Mouse (Mus musculus) limb, embryonic 11.5 days (tissue): ENCODE measurements around the gene Trio. TPM values are rescaled to one million over a fixed set of nuclear protein-coding genes. Genes with fewer than 3 reads are reported as not detected.

Experiments used
- ATAC-seq: fragments of 200-750 bp; cut with Nextera tagmentation; 2 replicates; pipeline ENCODE4 v1.8.0; 2017; ENCODE audit warnings: low read depth; ENCODE audit not compliant: insufficient number of reproducible peaks, low FRiP score, low TSS enrichment
- DNase-seq: peaks from one replicate; pipeline ENCODE4 v3.0.0-alpha.2; 2015; ENCODE audit warnings: low spot score
- H3K27ac ChIP-seq: fragments of 300-500 bp; sonication (generic); replicated peaks from 2 replicates; pipeline ENCODE4 v1.5.1; 2014; ENCODE audit warnings: low read depth, mild to moderate bottlenecking, low read length
- H3K27me3 ChIP-seq: fragments of 300-500 bp; sonication (generic); 2 replicates; pipeline ENCODE4 v1.6.1; 2014; ENCODE audit warnings: mild to moderate bottlenecking, low read length, mixed read lengths; ENCODE audit not compliant: control insufficient read depth, insufficient read depth
- H3K36me3 ChIP-seq: fragments of 300-500 bp; sonication (generic); 2 replicates; pipeline ENCODE4 v1.6.1; 2014; ENCODE audit warnings: mild to moderate bottlenecking, low read length, moderate library complexity, mixed read lengths; ENCODE audit not compliant: control insufficient read depth, insufficient read depth
- H3K4me1 ChIP-seq: fragments of 300-500 bp; sonication (generic); 2 replicates; pipeline ENCODE4 v1.6.1; 2014; ENCODE audit warnings: low read length, mixed read lengths; ENCODE audit not compliant: control insufficient read depth, insufficient read depth
- H3K4me2 ChIP-seq: fragments of 300-500 bp; sonication (generic); 2 replicates; pipeline ENCODE4 v1.6.1; 2014; ENCODE audit warnings: low read depth, mild to moderate bottlenecking, moderate library complexity; ENCODE audit not compliant: severe bottlenecking
- H3K4me3 ChIP-seq: fragments of 300-500 bp; sonication (generic); 2 replicates; pipeline ENCODE4 v1.5.1; 2014; ENCODE audit warnings: low read depth, low read length
- H3K9ac ChIP-seq: fragments of 300-500 bp; sonication (generic); 2 replicates; pipeline ENCODE4 v1.6.1; 2014; ENCODE audit warnings: mild to moderate bottlenecking, low read length
- H3K9me3 ChIP-seq: fragments of 300-500 bp; sonication (generic); 2 replicates; pipeline ENCODE4 v1.6.1; 2016; ENCODE audit warnings: low read length; ENCODE audit not compliant: control insufficient read depth
- WGBS: fragments of 180-500 bp; shearing (Covaris S2); extraction: QIAGEN DNeasy Blood & Tissue Kit; methylation state at CpG from one replicate; pipeline ENCODE4 v1.1.7; 2014; 5-methylcytosine and 5-hydroxymethylcytosine counted together
- polyA plus RNA-seq: library from polyadenylated mRNA; unstranded; fragments of >200 nt; fragmentation: Nextera tagmentation; extraction: Ambion mirVana; gene quantifications from 2 replicates; pipeline ENCODE4 v1.2.1, GENCODE M21; 2014

Trio gene
- polyA plus RNA-seq, 1 experiment from 2014 or later: 64.8 TPM

- ATAC-seq: no peak
- Histone ChIP-seq H3K36me3 (peaks cover 17% of the 10 kb centered on the region), H3K9ac (no peak overlapping the region), H3K27ac (no peak overlapping the region; the same call in 1 of the 2 replicates), H3K4me1 (peaks cover 54% of the 10 kb centered on the region), H3K4me2 (no peak overlapping the region), H3K9me3 (no peaks in the 10 kb centered on the region), H3K4me3 (no peak overlapping the region), H3K27me3 (no peaks in the 10 kb centered on the region)
- DNase-seq: no peak
- WGBS: 72% methylated on average over 7 of the region's 7 CpGs
These were observed 253.5 kb downstream of the Trio start for GRCm38 (mm10) chr15:27772125-27772627.

DNA sequence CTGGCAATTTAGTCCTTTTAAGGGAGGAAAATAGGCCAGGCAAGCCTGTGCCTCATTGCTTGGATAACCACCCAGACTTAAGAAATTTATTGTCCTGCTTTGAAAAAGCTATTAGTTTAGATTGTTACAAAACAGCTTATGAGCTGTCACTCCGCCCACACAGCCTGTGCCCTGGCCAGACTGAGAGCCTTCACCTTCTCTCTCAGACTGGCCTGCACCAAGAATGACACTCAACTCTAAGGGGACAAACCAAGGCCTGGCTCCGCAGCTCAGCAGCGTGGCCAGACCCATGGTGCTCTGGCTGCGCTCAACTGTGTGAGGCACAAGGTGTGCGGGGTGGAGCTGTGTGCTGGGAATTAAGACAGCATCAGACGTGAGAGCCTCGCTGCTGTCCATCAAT, 254.1 kb downstream of the Trio start:
- DNase-seq (no peak), ATAC-seq (no peak)
- Histone ChIP-seq H3K27ac (no peak overlapping the region; the same call in 1 of the 2 replicates), H3K4me2 (no peak overlapping the region), H3K4me3 (no peak overlapping the region), H3K36me3 (peaks cover 17% of the 10 kb centered on the region), H3K9me3 (no peaks in the 10 kb centered on the region), H3K4me1 (peaks cover 48% of the 10 kb centered on the region), H3K27me3 (no peaks in the 10 kb centered on the region), H3K9ac (no peak overlapping the region)
- WGBS: 38% methylated on average over 7 of the region's 7 CpGs

GRCm38 (mm10) chr15:27770513-27771196, 255.0 kb downstream of the Trio start:
- Histone ChIP-seq H3K27me3 (no peaks in the 10 kb centered on the region), H3K9ac (no peak overlapping the region), H3K4me1 (peaks cover 43% of the 10 kb centered on the region), H3K4me3 (no peak overlapping the region), H3K27ac (peak overlapping the region; percentile 80), H3K4me2 (no peak overlapping the region), H3K9me3 (no peaks in the 10 kb centered on the region), H3K36me3 (peaks cover 20% of the 10 kb centered on the region)
- DNase-seq: no peak
- ATAC-seq: no peak
- 34% methylated on average over 12 of the region's 12 CpGs for WGBS

GRCm38 (mm10) chr15:27761416-27761815, 264.2 kb downstream of the Trio start:
- Histone ChIP-seq H3K27ac (no peak overlapping the region), H3K9ac (no peak overlapping the region), H3K4me1 (peaks cover 10% of the 10 kb centered on the region), H3K27me3 (no peaks in the 10 kb centered on the region), H3K4me2 (no peak overlapping the region), H3K4me3 (no peak overlapping the region), H3K36me3 (peaks cover 9% of the 10 kb centered on the region; the same call in 1 of the 2 replicates), H3K9me3 (no peaks in the 10 kb centered on the region)
- DNase-seq (no peak), ATAC-seq (no peak)
- WGBS: 82% methylated on average over 3 of the region's 3 CpGs

DNA sequence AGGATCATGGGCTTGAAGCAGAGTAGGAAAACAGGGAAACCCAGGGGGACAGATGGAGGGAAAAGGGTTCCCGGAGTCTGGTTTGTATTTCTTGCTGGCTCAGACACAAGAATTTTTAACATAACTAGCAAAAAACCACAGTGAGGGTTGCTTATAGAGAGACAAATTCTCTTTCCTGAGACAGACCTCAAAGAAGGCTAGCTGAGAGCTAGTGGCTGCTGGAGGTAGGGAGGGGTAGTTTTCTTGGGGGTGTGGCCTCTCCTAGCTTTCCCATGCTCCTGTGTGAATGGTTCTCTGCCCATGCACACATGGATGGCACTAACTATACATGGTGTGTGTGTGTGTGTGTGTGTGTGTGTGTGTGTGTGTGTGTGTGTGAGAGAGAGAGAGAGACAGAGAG, 265.0 kb downstream of the Trio start:
- Histone ChIP-seq H3K4me1 (peaks cover 10% of the 10 kb centered on the region), H3K9me3 (no peaks in the 10 kb centered on the region), H3K27ac (peak overlapping the region; percentile 53; the same call in 1 of the 2 replicates), H3K36me3 (peaks cover 8% of the 10 kb centered on the region; the same call in 1 of the 2 replicates), H3K4me3 (no peak overlapping the region), H3K27me3 (no peaks in the 10 kb centered on the region), H3K4me2 (no peak overlapping the region), H3K9ac (no peak overlapping the region)
- 81% methylated on average over 1 of the region's 1 CpGs for WGBS
- DNase-seq: no peak
- ATAC-seq: no peak

- H3K27me3 ChIP-seq: no peaks in the 10 kb centered on the region
- peaks cover 10% of the 10 kb centered on the region for H3K4me1 ChIP-seq
- H3K27ac ChIP-seq: peak overlapping the region; percentile 53; the same call in 1 of the 2 replicates
- peaks cover 8% of the 10 kb centered on the region; the same call in 1 of the 2 replicates for H3K36me3 ChIP-seq
- no peaks in the 10 kb centered on the region for H3K9me3 ChIP-seq
- no peak overlapping the region for H3K4me3 ChIP-seq
- H3K9ac ChIP-seq: no peak overlapping the region
- no peak overlapping the region for H3K4me2 ChIP-seq
- ATAC-seq: peak; percentile 45; the same call in 1 of the 2 replicates
- DNase-seq: peak; percentile 55
- 50% methylated on average over 5 of the region's 5 CpGs for WGBS
These were observed 265.8 kb downstream of the Trio start for GRCm38 (mm10) chr15:27759890-27760289.

- no peaks in the 10 kb centered on the region for H3K27me3 ChIP-seq
- 31% methylated on average over 6 of the region's 6 CpGs for WGBS
- H3K4me3 ChIP-seq: no peak overlapping the region
- peaks cover 10% of the 10 kb centered on the region for H3K4me1 ChIP-seq
- ATAC-seq (0 out of 2 replicates have a peak, but pooled peaks have one; percentile 37), DNase-seq (no peak)
- H3K4me2 ChIP-seq: no peak overlapping the region
- H3K27ac ChIP-seq: no peak overlapping the region
- H3K9ac ChIP-seq: no peak overlapping the region
- no peaks in the 10 kb centered on the region for H3K9me3 ChIP-seq
- peaks cover 6% of the 10 kb centered on the region; the same call in 1 of the 2 replicates for H3K36me3 ChIP-seq
These were observed 267.0 kb downstream of the Trio start for GRCm38 (mm10) chr15:27758680-27759079.

GRCm38 (mm10) chr15:27756426-27756825, 269.2 kb downstream of the Trio start:
- Histone ChIP-seq H3K27me3 (no peaks in the 10 kb centered on the region), H3K27ac (no peak overlapping the region), H3K4me1 (peaks cover 10% of the 10 kb centered on the region), H3K36me3 (peaks cover 6% of the 10 kb centered on the region; the same call in 1 of the 2 replicates), H3K4me2 (no peak overlapping the region), H3K4me3 (no peak overlapping the region), H3K9ac (no peak overlapping the region), H3K9me3 (no peaks in the 10 kb centered on the region)
- DNase-seq (no peak), ATAC-seq (no peak)
- 96% methylated on average over 11 of the region's 11 CpGs for WGBS
